Mouse (Mus musculus): ENCODE results near the gene Tmem200b. TPM values are rescaled to one million over a fixed set of nuclear protein-coding genes. Genes with fewer than 3 reads are reported as not detected.

The Tmem200b gene
- 10 to 100 TPM in 1 of 2 experiments, 1 to 10 TPM in 1; 9.8 to 10.9 TPM for total RNA-seq (2021)
- long read RNA-seq, experiment 1, transcript Tmem200b-201 (1 exons, 1,370 nt): major isoform, 6 of 23 reads
- long read RNA-seq, experiment 1, partial matches to known transcripts: 16 of 23 reads
- long read RNA-seq, experiment 1, other reads (novel, unspliced or antisense): 1 of 23 reads
- long read RNA-seq, experiment 2, transcript Tmem200b-201 (1 exons, 1,370 nt): major isoform, 7 of 25 reads
- long read RNA-seq, experiment 2, partial matches to known transcripts: 0 of 25 reads
- long read RNA-seq, experiment 2, other reads (novel, unspliced or antisense): 18 of 25 reads

DNA sequence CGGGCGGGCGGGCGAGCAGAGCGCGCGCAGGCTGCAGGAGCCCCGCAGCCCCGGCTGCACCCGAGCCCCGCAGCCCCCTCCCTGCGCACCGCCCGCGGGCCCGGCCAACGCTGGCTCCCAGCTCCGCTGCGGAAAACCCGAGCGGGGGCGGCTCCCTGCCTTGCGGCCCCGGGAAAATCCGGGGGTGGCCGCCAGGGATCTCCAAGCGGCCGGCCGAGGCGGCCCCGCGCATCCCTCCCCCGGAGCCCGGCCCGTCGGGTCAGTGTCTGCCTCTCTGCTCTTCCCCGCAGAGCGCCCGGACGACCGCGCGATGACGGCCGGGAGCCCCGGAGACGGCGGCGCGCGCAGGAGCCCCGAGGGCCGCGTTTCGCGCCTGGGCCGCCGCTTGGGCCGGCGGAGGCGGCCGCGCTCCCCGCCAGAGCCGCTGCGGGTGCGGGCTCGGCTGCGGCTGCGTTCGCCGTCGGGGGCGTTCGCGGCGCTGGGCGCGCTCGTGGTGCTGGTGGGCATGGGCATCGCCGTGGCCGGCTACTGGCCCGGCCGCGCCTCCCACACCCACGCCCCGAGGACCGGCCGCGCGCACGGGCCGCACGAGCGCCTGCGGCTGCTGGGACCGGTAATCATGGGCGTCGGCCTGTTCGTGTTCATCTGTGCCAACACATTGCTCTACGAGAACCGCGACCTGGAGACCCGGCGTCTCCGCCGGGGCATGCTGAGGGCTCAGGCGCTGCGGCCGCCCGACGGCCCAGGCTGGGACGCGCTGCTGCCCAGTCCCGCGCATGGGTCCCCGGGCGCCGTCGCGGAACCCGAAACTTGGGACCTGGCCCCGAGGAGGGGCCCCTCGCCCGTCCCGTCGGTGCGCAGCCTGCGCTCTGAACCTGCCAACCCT lies at the start of gene Tmem200b:
Gene Tmem200b, plus strand, starts transcription at position 311 of the 886 bp plus-strand sequence.
- peak; percentile 60 to 66 for DNase-seq (ENCODE audit: extremely low spot score in 1 of 2, low spot score in 2 of 2)
- Histone ChIP-seq H3K4me3 (peak within 1 kb of the TSS; percentile 54), H3K27ac (peak within 1 kb of the TSS; percentile 76)
- intact Hi-C loops (cut with DNase I): no loop called here
- no peak for TF ChIP-seq CTCF (IDR thresholded peaks at IDR 0.05)

DNA sequence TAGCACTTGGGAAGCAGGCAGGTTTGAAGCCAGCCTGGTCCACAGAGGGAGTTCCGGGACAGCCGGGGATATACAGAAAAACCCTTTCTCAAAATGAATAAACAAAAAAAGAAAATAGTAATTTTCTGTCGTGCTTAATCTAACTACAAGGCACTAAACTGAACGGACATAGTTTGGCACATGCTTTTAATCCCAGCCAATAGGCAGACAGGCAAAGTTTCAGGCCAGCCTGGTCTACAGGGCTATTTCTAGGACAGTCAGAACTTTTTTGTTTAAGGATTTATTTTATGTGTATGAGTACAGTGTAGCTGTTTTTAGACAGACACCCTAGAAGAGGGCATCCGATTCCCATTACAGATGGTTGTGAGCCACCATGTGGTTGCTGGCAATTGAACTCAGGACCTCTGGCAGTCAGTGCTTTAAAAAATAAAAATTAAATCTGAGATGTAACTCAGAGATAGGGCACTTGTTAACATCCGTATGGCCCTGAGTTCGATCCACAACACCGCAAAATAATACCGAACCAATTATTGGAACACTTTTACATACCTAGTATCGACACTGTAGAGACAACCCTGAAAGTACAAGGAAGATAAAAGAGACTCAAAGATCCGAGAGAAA lies 48.8 kb upstream of the Tmem200b start:
- no peak for TF ChIP-seq CTCF (IDR thresholded peaks at IDR 0.05)
- intact Hi-C loops (cut with DNase I): loop anchor here (5.0 kb wide), 1 partner anchor 390 kb away; the partner anchor contains the start of gene Gmeb1
- peak overlapping the region; percentile 76 for H3K27ac ChIP-seq
- DNase-seq (ENCODE audit: extremely low spot score in 1 of 2, low spot score in 2 of 2): no peak
- H3K4me3 ChIP-seq: peak overlapping the region; percentile 92

DNA sequence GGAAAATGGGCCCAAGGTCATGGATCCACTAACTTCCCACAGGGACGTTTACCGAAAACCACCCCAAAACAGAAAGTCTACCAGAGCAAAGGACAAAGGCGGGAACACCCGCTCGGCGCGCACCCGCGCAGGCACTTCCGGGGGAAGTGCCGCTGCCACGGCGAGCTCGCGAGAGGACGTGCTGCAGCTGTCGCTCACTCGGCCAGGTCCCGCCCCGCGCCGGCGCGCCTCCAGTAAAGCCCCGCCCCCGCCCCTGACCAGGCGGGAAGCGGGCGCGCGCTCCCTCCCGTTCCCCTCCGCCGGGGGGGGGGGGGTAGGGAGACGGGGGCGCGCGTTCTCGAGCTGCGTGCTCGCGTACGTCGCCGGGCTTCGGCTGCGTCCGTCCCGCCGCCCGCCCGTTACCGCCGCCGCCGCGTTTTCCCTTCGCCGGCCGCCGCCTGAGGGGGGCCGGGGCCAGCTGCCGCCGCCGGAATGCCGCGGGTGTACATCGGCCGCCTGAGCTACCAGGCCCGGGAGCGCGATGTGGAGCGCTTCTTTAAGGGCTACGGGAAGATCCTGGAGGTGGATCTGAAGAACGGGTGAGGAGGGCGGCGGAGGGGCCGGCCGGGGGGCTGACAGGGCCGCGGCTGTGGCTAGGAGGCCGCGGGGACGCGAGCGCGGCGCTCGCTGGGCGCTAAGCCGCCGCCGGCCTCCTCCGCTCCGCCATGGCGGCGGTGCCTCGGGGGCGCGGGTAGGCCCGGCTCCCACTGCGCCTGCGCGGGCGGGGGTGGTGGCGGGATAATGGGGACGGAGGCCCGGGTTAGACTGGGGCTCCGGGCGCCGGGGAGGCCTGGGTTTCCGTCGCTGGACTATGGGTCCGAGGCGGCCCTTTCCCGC lies 48.0 kb upstream of the Tmem200b start, which contains the start of gene Srsf4:
Gene Srsf4, plus strand, starts transcription at position 325 of the 876 bp plus-strand sequence.
- intact Hi-C loops (cut with DNase I): loop anchor here (5.0 kb wide), 1 partner anchor 389 kb away; the partner anchor contains the start of gene Gmeb1
- no peak for TF ChIP-seq CTCF (IDR thresholded peaks at IDR 0.05)
- DNase-seq (ENCODE audit: extremely low spot score in 1 of 2, low spot score in 2 of 2): peak; percentile 90 to 95
- Histone ChIP-seq H3K27ac (peak within 1 kb of the TSS; percentile 99), H3K4me3 (peak within 1 kb of the TSS; percentile 92)

DNA sequence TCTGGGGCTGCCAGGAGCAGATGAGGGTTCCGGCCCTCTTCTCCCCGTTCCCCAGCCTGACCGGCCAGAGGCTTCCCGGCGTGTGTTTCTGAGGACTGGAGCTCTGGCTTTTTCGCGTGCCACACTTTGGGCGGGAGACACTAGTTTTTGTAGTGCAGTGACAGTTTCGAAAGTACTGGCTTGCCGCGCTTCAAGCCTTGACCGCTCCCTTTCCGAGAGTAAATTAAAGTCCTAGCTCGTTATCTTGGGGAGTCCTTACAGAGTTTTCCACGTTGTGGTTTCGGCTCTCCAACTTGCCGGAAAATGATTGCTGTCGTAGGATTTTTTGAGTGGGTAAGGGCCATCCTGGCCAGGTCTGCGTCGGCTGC lies 47.4 kb upstream of the Tmem200b start:
- H3K27ac ChIP-seq: peak overlapping the region; percentile 99
- TF ChIP-seq CTCF (IDR thresholded peaks at IDR 0.05): no peak
- H3K4me3 ChIP-seq: peak overlapping the region; percentile 92
- intact Hi-C loops (cut with DNase I): loop anchor here (5.0 kb wide), 1 partner anchor 388 kb away; the partner anchor contains the start of gene Gmeb1
- no peak for DNase-seq (ENCODE audit: extremely low spot score in 1 of 2, low spot score in 2 of 2)

DNA sequence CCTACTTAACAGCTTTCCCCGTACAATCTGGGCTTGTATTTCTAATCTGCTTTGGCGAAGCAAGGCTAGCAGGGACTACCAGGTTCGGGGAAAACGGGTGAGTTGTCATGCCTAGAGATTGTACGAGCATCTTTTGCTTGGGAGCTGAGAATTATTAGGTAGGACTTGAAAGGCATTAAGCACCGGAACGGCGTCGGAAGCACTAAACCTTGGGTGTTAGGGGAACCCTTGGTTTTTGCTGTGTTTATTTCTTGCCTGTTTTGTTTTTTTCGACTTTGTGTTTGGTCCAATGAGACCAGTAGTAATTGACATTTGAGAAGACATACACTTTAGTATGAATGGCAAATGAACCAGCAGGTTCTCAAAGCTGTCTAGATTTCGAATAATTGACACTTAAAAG lies 47.0 kb upstream of the Tmem200b start:
- intact Hi-C loops (cut with DNase I): loop anchor here (5.0 kb wide), 1 partner anchor 388 kb away; the partner anchor contains the start of gene Gmeb1
- Histone ChIP-seq H3K4me3 (peak overlapping the region; percentile 92), H3K27ac (peak overlapping the region; percentile 99; the same call in 1 of the 2 replicates)
- no peak for TF ChIP-seq CTCF (IDR thresholded peaks at IDR 0.05)
- no peak for DNase-seq (ENCODE audit: extremely low spot score in 1 of 2, low spot score in 2 of 2)

GRCm38 (mm10) chr4:131875242-131875641 lies 46.3 kb upstream of the Tmem200b start:
- TF ChIP-seq CTCF (IDR thresholded peaks at IDR 0.05): no peak
- no peak for DNase-seq (ENCODE audit: extremely low spot score in 1 of 2, low spot score in 2 of 2)
- intact Hi-C loops (cut with DNase I): no loop called here
- H3K4me3 ChIP-seq: peak overlapping the region; percentile 92; the same call in 1 of the 2 replicates
- no peak overlapping the region for H3K27ac ChIP-seq

- intact Hi-C loops (cut with DNase I): no loop called here
- DNase-seq (ENCODE audit: extremely low spot score in 1 of 2, low spot score in 2 of 2): no peak
- H3K27ac ChIP-seq: no peak overlapping the region
- TF ChIP-seq CTCF (IDR thresholded peaks at IDR 0.05): no peak
- no peak overlapping the region for H3K4me3 ChIP-seq
Measured at GRCm38 (mm10) chr4:131876836-131877235, 44.7 kb upstream of the Tmem200b start.

DNA sequence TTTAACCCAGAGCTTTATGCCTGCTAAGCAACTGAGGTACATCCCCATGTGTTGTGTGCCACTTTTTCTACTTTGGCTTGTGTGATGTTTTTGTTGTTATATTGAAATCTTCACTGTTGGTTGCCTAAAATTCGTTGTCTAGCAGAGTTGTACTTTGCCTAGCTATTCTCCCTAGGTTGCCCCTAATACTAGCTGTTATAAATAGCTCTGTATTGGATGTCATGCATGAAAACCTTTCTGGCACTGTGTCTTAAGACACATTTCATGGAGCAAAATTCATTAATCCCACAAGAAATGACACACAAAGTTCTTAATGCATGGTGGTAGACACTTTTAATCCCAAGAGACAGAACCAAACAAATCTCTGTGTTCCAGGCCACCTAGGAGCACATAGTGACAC lies 41.9 kb upstream of the Tmem200b start:
- intact Hi-C loops (cut with DNase I): no loop called here
- H3K27ac ChIP-seq: no peak overlapping the region
- no peak for TF ChIP-seq CTCF (IDR thresholded peaks at IDR 0.05)
- DNase-seq (ENCODE audit: extremely low spot score in 1 of 2, low spot score in 2 of 2): no peak
- H3K4me3 ChIP-seq: no peak overlapping the region

DNA sequence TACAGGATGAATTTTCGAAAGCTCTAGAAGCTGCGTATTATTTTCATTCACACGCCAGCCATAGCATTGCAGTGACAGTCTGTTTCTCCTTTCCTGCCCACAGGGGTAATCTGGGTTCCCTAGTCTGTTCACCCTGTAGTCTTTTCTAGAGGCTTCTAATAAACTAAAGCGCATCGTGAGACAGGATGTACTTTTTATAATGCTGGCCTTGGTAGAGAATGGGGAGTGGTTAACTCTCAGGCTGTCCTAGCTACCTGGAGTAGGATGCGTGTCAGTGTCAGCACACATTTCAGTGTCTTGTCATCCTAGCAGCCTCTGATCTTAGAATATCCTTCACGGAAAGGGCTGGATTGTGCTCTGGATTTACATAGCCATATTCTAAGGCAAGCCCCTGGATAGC lies 40.3 kb upstream of the Tmem200b start:
- H3K27ac ChIP-seq: no peak overlapping the region
- intact Hi-C loops (cut with DNase I): no loop called here
- H3K4me3 ChIP-seq: no peak overlapping the region
- TF ChIP-seq CTCF (IDR thresholded peaks at IDR 0.05): no peak
- no peak for DNase-seq (ENCODE audit: extremely low spot score in 1 of 2, low spot score in 2 of 2)

DNA sequence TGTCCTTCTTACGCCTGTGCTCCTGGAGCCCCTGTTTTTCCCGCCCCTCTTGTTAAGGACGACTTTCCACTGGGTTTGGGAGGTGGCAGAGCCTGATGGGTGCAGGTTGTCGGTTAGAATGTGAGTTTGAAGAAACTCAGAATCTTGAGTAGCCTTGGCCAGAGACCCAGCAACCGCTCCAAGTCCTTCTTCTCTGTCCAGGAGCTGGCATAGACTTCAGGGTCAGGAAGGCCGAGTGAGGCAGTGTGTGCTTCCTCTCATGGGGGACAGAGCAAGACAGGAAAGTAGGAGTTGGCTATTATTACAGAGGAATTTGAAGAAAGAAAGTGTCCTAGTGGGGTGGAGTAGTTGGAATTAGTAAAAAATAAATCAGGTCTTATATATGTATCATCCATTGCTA lies 38.0 kb upstream of the Tmem200b start:
- Histone ChIP-seq H3K27ac (no peak overlapping the region), H3K4me3 (no peak overlapping the region)
- DNase-seq (ENCODE audit: extremely low spot score in 1 of 2, low spot score in 2 of 2): no peak
- intact Hi-C loops (cut with DNase I): no loop called here
- TF ChIP-seq CTCF (IDR thresholded peaks at IDR 0.05): no peak

DNA sequence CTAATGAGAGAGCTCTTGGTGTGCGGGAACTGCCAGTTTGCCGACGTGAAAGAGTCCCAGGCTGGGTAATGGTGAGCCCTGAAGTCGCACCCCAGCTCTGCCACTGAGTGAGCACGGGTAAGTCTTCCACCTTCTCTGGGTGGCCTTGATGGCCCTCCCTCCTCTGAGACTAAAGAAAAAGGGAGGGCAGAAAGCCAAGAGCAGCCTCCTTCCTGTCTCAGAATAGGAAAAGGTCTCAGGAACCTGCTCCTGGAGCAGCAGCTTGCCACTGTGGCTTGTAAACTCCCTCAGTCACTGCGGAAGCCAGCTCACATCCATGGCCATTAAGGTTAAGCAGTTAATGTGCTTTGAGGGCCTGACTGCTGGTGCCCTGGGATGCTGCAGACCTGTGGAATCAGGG lies 36.2 kb upstream of the Tmem200b start:
- intact Hi-C loops (cut with DNase I): no loop called here

More for the DNA sequence above, 36.2 kb upstream of the Tmem200b start:
- Histone ChIP-seq H3K4me3 (no peak overlapping the region), H3K27ac (no peak overlapping the region)
- no peak for DNase-seq (ENCODE audit: extremely low spot score in 1 of 2, low spot score in 2 of 2)
- TF ChIP-seq CTCF (IDR thresholded peaks at IDR 0.05): no peak
